Mouse (Mus musculus) embryonic fibroblast, embryonic 13.5 days (primary cell): ENCODE measurements around the gene Zmynd11.

Experiments
- CTCF ChIP-seq: IDR thresholded peaks from 2 replicates; pipeline ENCODE4 v1.5.1; 2011; ENCODE audit warnings: mild to moderate bottlenecking, control low read depth, low read length, moderate library complexity, borderline replicate concordance; ENCODE audit not compliant: insufficient read depth
- POLR2A ChIP-seq: IDR thresholded peaks from 2 replicates; pipeline ENCODE4 v1.6.1; 2011; ENCODE audit warnings: low read depth, mild to moderate bottlenecking, control low read depth, low read length, moderate library complexity

DNA sequence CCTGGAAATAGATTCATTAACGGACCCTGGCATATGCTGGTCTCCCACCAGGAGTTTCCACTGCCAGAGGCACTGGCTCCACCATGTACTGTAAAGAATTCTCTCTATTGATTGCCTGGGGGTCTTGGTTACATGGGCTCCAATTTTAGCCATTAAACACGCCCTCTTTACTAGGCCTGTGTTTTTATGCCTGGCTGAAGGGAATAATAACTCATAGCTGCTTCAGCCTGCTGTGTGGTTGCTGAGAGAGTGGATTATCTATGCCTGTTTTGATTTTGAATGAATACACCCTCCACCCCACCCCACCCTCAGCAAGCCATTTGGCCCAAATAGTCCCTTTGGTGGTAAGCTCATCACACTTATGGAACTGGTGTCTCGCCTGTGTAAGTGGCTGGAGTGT, 20.9 kb upstream of the Zmynd11 start:
- TF ChIP-seq POLR2A (no peak), CTCF (no peak)
